Mouse (Mus musculus): ENCODE measurements around the gene Cacna1d. TPM values are rescaled to one million over a fixed set of nuclear protein-coding genes. Genes with fewer than 3 reads are reported as not detected.
A peak's percentile ranks its signal among the peaks of the same experiment; 100 is the strongest.

Gene Cacna1d
- polyA plus RNA-seq, 2 experiments from 2014 or later = 2.2 to 2.7 TPM

GRCm38 (mm10) chr14:30327051-30327450 lies 164.2 kb downstream of the Cacna1d start:
- ATAC-seq = no peak

DNA sequence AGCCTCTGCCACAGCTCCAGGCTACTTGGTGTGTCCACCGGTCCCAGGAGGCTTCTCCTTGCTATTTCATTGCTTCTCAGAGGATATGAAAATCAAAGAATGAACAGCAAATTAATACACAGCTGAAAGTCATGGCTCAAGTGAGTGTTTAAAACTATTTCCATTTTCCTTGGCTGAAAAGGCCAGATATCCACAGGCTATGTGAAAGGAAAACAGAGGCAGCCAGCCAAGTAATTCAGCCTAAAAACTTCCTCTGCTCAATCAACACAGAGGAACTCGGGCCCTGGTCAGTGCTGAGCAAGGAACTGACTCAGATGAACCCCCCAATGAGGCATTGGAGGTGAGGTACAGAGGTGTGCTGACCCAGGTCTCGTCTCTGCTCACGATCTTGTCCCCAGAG lies 165.0 kb downstream of the Cacna1d start:
- no peak for ATAC-seq

- no peak for ATAC-seq
Measured at GRCm38 (mm10) chr14:30324994-30325393, 166.3 kb downstream of the Cacna1d start.

- ATAC-seq = no peak
Measured at GRCm38 (mm10) chr14:30318715-30319437, 172.4 kb downstream of the Cacna1d start.

- no peak for ATAC-seq
Measured at GRCm38 (mm10) chr14:30318293-30318692, 173.0 kb downstream of the Cacna1d start.

GRCm38 (mm10) chr14:30317616-30318015 lies 173.6 kb downstream of the Cacna1d start:
- no peak for ATAC-seq

GRCm38 (mm10) chr14:30311206-30311889 lies 179.9 kb downstream of the Cacna1d start:
- no peak for ATAC-seq

DNA sequence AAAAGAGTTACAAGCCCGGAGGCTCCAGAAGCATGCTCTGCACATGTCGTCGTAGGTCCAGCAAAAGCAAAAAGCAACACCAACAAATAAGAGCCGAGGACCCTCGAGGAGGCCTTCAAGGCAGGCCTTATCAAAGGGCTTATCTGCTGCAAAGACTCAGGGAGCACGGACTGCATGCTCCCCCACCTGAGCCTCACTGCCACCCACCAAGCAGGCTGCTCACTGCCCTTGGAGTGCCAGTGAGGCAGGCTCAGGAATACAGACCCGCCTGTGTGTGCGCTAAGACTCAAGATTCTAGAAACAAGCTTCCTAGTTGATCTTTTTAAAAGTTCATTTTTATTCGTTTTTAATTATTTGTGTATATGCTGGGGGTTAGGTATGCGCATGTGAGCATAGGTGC lies 181.0 kb downstream of the Cacna1d start:
- ATAC-seq = no peak

DNA sequence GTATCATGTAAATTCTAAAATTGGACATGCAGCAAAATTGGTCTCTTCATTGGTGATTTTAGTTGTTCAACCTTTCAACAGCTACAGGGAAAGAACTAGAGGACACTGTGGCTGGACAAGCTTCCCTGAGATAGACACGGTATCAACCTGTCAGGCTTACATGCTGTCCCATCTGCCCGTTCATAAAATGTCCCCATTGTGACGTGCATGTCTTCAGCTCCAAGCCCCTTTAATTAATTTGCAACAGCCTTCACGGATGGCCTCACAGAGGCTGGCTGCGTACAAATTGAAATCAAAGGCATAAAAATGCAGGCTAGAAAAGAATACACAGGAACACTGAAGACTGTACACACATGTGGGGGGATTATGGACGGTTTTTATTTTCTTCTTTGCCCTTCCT lies 185.0 kb downstream of the Cacna1d start:
- ATAC-seq = no peak

DNA sequence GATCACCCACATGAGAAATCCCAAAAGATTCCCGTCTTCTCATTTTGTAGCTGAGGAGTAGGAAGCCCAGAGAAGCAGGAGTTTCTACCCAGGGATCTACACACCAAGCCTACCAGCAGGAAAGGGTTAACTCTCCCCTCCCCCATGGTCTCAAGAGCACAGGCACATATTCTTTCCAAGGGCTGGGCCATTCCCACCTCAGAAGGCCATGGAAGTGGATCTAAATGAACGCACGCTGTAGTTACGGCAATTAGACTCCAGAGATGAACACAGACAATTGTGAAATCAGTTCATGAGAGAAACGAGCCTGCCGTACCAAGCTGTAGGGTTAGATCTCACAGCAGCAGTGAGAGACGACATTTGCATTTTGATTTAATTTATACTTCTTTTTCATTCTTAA lies 191.3 kb downstream of the Cacna1d start:
- no peak for ATAC-seq

GRCm38 (mm10) chr14:30297492-30297891 lies 193.8 kb downstream of the Cacna1d start:
- ATAC-seq = no peak

DNA sequence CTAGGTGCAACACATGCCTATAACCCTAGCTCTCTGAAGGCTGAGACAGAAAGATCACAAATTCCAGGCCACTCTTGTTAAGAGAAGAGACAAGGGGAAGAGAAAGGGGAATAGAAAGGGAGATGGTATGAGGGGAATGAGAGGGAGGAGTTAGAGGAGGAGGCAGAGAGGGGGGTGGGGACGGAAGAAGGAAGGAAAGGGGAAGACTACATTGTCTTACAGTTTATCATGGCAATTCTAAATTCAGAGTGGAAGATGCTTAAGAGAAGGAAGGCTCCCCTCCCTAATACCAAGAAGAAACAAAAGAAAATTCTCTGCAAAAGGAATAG lies 199.2 kb downstream of the Cacna1d start:
- ATAC-seq = no peak

DNA sequence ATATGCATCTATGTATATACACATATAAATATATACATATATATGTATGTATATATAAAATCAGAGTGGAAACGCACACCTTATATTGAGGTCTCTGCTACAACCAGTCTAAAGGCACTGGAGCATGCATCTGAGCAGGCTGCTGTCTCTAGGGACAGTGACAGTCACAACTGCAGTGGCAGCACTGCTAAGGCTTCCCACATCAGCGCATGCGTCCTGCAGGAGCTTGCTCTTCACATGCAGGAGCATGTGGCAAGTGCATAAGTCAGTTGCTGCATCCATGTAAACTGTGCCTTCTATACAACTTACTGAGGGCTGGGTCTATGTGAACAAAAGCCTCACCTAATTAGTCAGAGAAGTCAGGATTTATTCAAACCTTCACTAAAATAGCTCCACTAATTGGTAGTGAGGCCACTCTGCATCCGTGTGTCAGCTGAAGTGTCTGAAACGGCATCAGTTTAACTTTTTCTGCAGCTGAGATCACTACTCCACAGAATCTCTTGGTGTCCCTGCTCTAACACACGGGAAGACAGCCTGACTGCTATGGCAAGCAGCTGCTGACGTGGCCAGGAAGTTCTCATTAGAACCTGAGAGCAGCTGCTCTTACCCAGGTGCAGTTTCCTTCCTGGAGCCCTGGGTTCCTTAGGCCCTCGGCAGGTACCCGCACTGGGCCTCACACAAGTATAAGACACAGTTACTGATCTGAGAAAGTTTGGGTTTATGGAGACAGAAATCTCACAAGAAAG lies 199.7 kb downstream of the Cacna1d start:
- ATAC-seq = peak; percentile 79

- ATAC-seq = no peak
Measured at GRCm38 (mm10) chr14:30284446-30284845, 206.8 kb downstream of the Cacna1d start.

DNA sequence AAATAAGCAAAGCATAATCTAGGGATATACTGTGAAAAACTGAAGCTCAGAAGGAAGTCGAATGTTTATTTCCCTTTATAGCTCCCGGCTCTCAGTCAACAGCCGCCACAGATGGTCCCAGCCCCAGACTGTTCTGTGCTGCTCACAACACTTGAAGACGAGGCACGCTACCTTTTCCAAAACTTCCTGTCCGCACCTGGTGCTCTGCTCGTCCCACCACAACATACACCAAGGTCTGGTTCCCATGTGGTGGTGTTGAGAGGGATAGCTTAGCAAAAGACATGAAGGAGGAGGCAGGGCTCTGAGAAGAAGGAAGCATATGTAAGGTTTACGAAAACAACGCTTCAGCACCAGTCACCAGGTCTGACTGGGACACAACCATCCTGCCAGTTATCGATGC lies 207.2 kb downstream of the Cacna1d start:
- no peak for ATAC-seq

DNA sequence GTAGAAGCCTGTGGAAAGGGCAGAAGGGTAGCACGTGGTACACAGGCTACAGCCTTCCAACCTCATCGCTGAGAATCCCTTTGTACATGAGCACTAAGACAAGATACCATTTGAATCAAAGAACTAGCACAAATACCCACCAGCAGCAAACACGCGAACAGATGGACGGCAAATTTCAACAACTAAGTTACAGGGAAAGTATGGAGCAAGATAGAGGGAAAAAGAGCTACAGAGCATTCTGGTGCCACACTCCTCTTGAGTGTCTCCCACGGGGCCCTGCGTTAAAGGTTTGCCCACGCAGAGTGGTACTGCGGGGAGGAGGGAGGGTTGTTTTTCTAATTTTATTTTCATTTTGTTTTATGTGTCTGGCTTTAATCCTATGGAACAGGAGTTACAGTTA lies 215.7 kb downstream of the Cacna1d start:
- no peak for ATAC-seq

- peak; percentile 77 for ATAC-seq
Measured at GRCm38 (mm10) chr14:30272976-30273375, 218.3 kb downstream of the Cacna1d start.

DNA sequence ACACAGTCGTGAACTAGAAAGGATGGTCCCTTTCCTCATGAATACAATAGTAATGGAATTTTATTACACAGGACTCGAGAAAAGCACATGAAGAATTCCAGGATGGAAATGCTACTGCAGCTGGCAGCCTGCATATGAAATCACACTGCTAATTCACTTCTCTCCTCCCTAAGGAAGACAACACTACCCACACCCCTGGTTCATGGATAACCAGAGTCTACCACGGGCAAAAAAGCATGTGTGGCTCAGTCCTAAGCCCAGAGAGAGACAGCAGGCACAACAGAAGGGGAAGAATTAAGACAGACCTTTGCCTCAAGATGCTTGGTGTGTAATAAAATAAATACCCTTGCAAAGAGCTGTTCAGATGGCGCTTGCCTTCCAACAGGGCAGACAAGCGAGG lies 218.7 kb downstream of the Cacna1d start:
- no peak for ATAC-seq

DNA sequence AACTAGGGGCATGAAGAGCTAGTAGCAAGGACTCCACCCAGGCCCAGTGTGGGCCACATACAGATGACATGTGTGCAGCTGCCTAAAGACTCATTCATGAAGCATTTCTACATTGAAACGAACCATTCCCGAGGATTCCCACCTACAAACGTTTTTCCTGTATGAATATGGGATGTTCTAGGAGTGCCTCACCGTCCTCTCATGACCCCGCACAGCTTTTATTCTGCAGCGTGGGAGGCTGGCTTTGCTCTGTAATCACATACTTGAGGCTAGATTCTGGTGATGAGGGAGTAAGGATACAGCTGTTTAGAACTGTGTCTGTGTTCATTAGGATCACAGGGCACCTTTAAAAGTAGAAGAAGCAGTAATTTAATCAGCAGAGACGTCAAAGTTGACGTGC lies 219.4 kb downstream of the Cacna1d start:
- no peak for ATAC-seq

GRCm38 (mm10) chr14:30270350-30270749 lies 220.9 kb downstream of the Cacna1d start:
- ATAC-seq = no peak

- ATAC-seq = peak; percentile 96
Measured at GRCm38 (mm10) chr14:30265728-30266127, 225.5 kb downstream of the Cacna1d start.

- ATAC-seq = no peak
Measured at GRCm38 (mm10) chr14:30261561-30262251, 229.5 kb downstream of the Cacna1d start.

GRCm38 (mm10) chr14:30257626-30258025 lies 233.6 kb downstream of the Cacna1d start:
- no peak for ATAC-seq
